Mouse (Mus musculus) MEL (cell line): ENCODE results near the gene Pde4dip. TPM values are rescaled to one million over a fixed set of nuclear protein-coding genes. Genes with fewer than 3 reads are reported as not detected.
A peak's percentile ranks its signal among the peaks of the same experiment; 100 is the strongest.

Experiments used
- DNase-seq: peaks from one replicate; pipeline ENCODE4 v3.0.0; 2011; ENCODE audit warnings: low read depth, low spot score
- H3K27ac ChIP-seq: 2 replicates; pipeline ENCODE4 v1.5.1; 2012; ENCODE audit warnings: low read depth, mild to moderate bottlenecking, control low read depth, low read length, moderate library complexity; ENCODE audit not compliant: control insufficient read depth
- H3K27me3 ChIP-seq, 2 experiments: fragments of 150-350 bp in 1 of 2; sonication (generic) in 1 of 2; 2 replicates each; pipeline ENCODE4 v1.6.1; 2012; ENCODE audit warnings: low read length in 2 of 2, mild to moderate bottlenecking in 2 of 2, improper control_type of control experiment in 1 of 2, moderate library complexity in 1 of 2; ENCODE audit not compliant: insufficient read depth in 2 of 2, control insufficient read depth in 1 of 2
- H3K36me3 ChIP-seq, 2 experiments: 2 replicates each; pipeline ENCODE4 v1.6.1; 2012 to 2014; ENCODE audit warnings: low read length in 2 of 2, improper control_type of control experiment in 1 of 2, inconsistent platforms in 1 of 2, mild to moderate bottlenecking in 1 of 2; ENCODE audit not compliant: insufficient read depth in 2 of 2, control insufficient read depth in 1 of 2
- H3K4me1 ChIP-seq, 2 experiments: fragments of 150-350 bp in 1 of 2; sonication (generic) in 1 of 2; 2 replicates each; pipeline ENCODE4 v1.6.1; 2012; ENCODE audit warnings: low read length in 2 of 2, improper control_type of control experiment in 1 of 2, mild to moderate bottlenecking in 1 of 2; ENCODE audit not compliant: insufficient read depth in 2 of 2, control insufficient read depth in 1 of 2
- H3K4me3 ChIP-seq, 2 experiments: fragments of 150-350 bp in 1 of 2; sonication (generic) in 1 of 2; 2 replicates each; pipeline ENCODE4 v1.5.1; 2012; ENCODE audit warnings: low read depth in 2 of 2, low read length in 2 of 2, mild to moderate bottlenecking in 2 of 2, moderate library complexity in 2 of 2, control low read depth in 1 of 2, improper control_type of control experiment in 1 of 2; ENCODE audit not compliant: control insufficient read depth in 1 of 2, insufficient read depth in 1 of 2
- H3K79me2 ChIP-seq: 2 replicates; pipeline ENCODE4 v1.6.1; 2012; ENCODE audit warnings: mild to moderate bottlenecking, low read length, moderate library complexity; ENCODE audit not compliant: control insufficient read depth, poor library complexity, insufficient read depth
- H3K9ac ChIP-seq: 2 replicates; pipeline ENCODE4 v1.6.1; 2012; ENCODE audit warnings: low read depth, mild to moderate bottlenecking, control low read depth, low read length, moderate library complexity; ENCODE audit not compliant: control insufficient read depth, poor library complexity, severe bottlenecking
- H3K9me3 ChIP-seq: fragments of 150-350 bp; sonication (generic); replicated peaks from 2 replicates; pipeline ENCODE4 v1.6.1; 2012; ENCODE audit warnings: mild to moderate bottlenecking, low read length, improper control_type of control experiment, moderate library complexity; ENCODE audit not compliant: insufficient read depth
- BHLHE40 ChIP-seq: IDR thresholded peaks from 2 replicates; pipeline ENCODE4 v1.6.1; 2012; ENCODE audit warnings: low read depth, mild to moderate bottlenecking, inconsistent platforms, low read length, improper control_type of control experiment, borderline replicate concordance
- CTCF ChIP-seq, 3 experiments: IDR thresholded peaks in 2 of 3; conservative IDR thresholded peaks in 1 of 3; 2 replicates each; pipeline ENCODE4 v1.5.1; 2011 to 2012; ENCODE audit warnings: low read length in 3 of 3, low read depth in 2 of 3, mild to moderate bottlenecking in 2 of 3, improper control_type of control experiment in 1 of 3, inconsistent platforms in 1 of 3, mixed read lengths in 1 of 3, moderate library complexity in 1 of 3; ENCODE audit not compliant: control insufficient read depth in 1 of 3, insufficient read depth in 1 of 3, poor library complexity in 1 of 3, severe bottlenecking in 1 of 3
- E2F4 ChIP-seq: IDR thresholded peaks from 2 replicates; pipeline ENCODE4 v1.6.1; 2011; ENCODE audit warnings: low read depth, low read length, improper control_type of control experiment, borderline replicate concordance
- KAT2A ChIP-seq: conservative IDR thresholded peaks from 2 replicates; pipeline ENCODE4 v1.6.1; 2012; ENCODE audit warnings: low read depth, low read length, improper control_type of control experiment, inconsistent platforms
- MYB ChIP-seq: IDR thresholded peaks from 2 replicates; pipeline ENCODE4 v1.6.1; 2011; ENCODE audit warnings: mild to moderate bottlenecking, low read depth, low read length, improper control_type of control experiment
- MYC ChIP-seq: IDR thresholded peaks from 2 replicates; pipeline ENCODE4 v1.6.1; 2011; ENCODE audit warnings: low read depth, mild to moderate bottlenecking, low read length, improper control_type of control experiment, moderate library complexity
- NRF1 ChIP-seq: IDR thresholded peaks from 2 replicates; pipeline ENCODE4 v1.6.1; 2014; ENCODE audit warnings: low read depth, mild to moderate bottlenecking, inconsistent platforms, low read length, improper control_type of control experiment, moderate library complexity; ENCODE audit not compliant: poor library complexity, insufficient read depth, severe bottlenecking
- POLR2A ChIP-seq, 2 experiments: IDR thresholded peaks; 2 replicates each; pipeline ENCODE4 v1.6.1; 2011 to 2012; ENCODE audit warnings: low read length in 2 of 2, mild to moderate bottlenecking in 2 of 2, control low read depth in 1 of 2, improper control_type of control experiment in 1 of 2, low read depth in 1 of 2, moderate library complexity in 1 of 2; ENCODE audit not compliant: control insufficient read depth in 1 of 2, insufficient read depth in 1 of 2, poor library complexity in 1 of 2
- TAL1 ChIP-seq: IDR thresholded peaks from 2 replicates; pipeline ENCODE4 v1.6.1; 2012; ENCODE audit warnings: mild to moderate bottlenecking, inconsistent platforms, low read length, moderate library complexity, mixed read lengths
- ZC3H11A ChIP-seq: IDR thresholded peaks from 2 replicates; pipeline ENCODE4 v1.6.1; 2012; ENCODE audit warnings: low read depth, mild to moderate bottlenecking, inconsistent platforms, low read length, improper control_type of control experiment
- ZNF384 ChIP-seq: IDR thresholded peaks from 2 replicates; pipeline ENCODE4 v1.6.1; 2012; ENCODE audit warnings: low read depth, mild to moderate bottlenecking, inconsistent platforms, low read length, improper control_type of control experiment
- polyA plus RNA-seq, 2 experiments: library from polyadenylated mRNA; stranded (reverse) in 1 of 2; unstranded in 1 of 2; fragments of >175 nt in 1 of 2; fragments of >200 nt in 1 of 2; gene quantifications; 2 replicates each; pipeline versions ENCODE4 v1.2.1 to v1.2.4; 2012; ENCODE audit warnings: low replicate concordance in 2 of 2, low read depth in 1 of 2; ENCODE audit not compliant: insufficient read length in 2 of 2, insufficient read depth in 1 of 2, missing spikeins in 1 of 2
- total RNA-seq: library from RNA; depleted of rRNA; stranded (reverse); fragments of 300-350 nt; gene quantifications from 2 replicates; pipeline ENCODE4 v1.2.3, GENCODE M21; 2012

Pde4dip gene
- total and polyA plus RNA-seq, 3 experiments = 47.6 to 52.4 TPM; not detected in 1

GRCm38 (mm10) chr3:97686372-97687117 lies 202.0 kb downstream of the Pde4dip start:
- peaks cover 18 to 35% of the 10 kb centered on the region in 2 experiments for H3K4me1 ChIP-seq
- peaks cover 0 to 22% of the 10 kb centered on the region in 2 experiments; a peak in 2 of 4 replicates for H3K36me3 ChIP-seq
- TF ChIP-seq MYC (no peak), MYB (no peak), NRF1 (no peak), POLR2A (IDR thresholded peaks at IDR 0.05; ENCODE audit: control insufficient read depth in 1 of 2, insufficient read depth in 1 of 2, low read depth in 1 of 2, low read length in 2 of 2, poor library complexity in 1 of 2) (no peak)
- no peaks in the 10 kb centered on the region for H3K27me3 ChIP-seq
- no peak overlapping the region for H3K9ac ChIP-seq
- DNase-seq = no peak
- H3K79me2 ChIP-seq = no peaks in the 10 kb centered on the region; the same call in 1 of the 2 replicates
- no peak overlapping the region for H3K27ac ChIP-seq
- no peak overlapping the region for H3K4me3 ChIP-seq
- no peaks in the 10 kb centered on the region for H3K9me3 ChIP-seq

GRCm38 (mm10) chr3:97683560-97684195 lies 204.8 kb downstream of the Pde4dip start:
- no peak overlapping the region for H3K4me3 ChIP-seq
- peaks cover 0 to 5% of the 10 kb centered on the region in 2 experiments; a peak in 2 of 4 replicates for H3K36me3 ChIP-seq
- H3K9ac ChIP-seq = no peak overlapping the region
- no peaks in the 10 kb centered on the region; the same call in 1 of the 2 replicates for H3K79me2 ChIP-seq
- no peak overlapping the region for H3K27ac ChIP-seq
- peaks cover 2 to 12% of the 10 kb centered on the region in 2 experiments; a peak in 3 of 4 replicates for H3K4me1 ChIP-seq
- TF ChIP-seq KAT2A (no peak), BHLHE40 (no peak), ZC3H11A (no peak), E2F4 (no peak), CTCF (IDR thresholded peaks at IDR 0.05 in 2 of 3, conservative IDR thresholded peaks at IDR 0.05 in 1 of 3; ENCODE audit: control insufficient read depth in 1 of 3, insufficient read depth in 1 of 3, low read depth in 2 of 3, low read length in 3 of 3, poor library complexity in 1 of 3, severe bottlenecking in 1 of 3) (no peak), TAL1 (no peak)
- DNase-seq = no peak
- no peaks in the 10 kb centered on the region for H3K27me3 ChIP-seq
- no peaks in the 10 kb centered on the region for H3K9me3 ChIP-seq

- H3K27ac ChIP-seq = peak overlapping the region; percentile 64
- H3K79me2 ChIP-seq = no peaks in the 10 kb centered on the region; the same call in 1 of the 2 replicates
- peak overlapping the region; percentile 67 to 80 for H3K4me3 ChIP-seq
- H3K4me1 ChIP-seq = peaks cover 2 to 12% of the 10 kb centered on the region in 2 experiments; a peak in 3 of 4 replicates
- H3K27me3 ChIP-seq = no peaks in the 10 kb centered on the region
- H3K9ac ChIP-seq = peak overlapping the region; percentile 72
- H3K36me3 ChIP-seq = peaks cover 0 to 5% of the 10 kb centered on the region in 2 experiments; a peak in 2 of 4 replicates
- no peak for DNase-seq
- no peak for TF ChIP-seq MYC
- peak; percentile 92 for TF ChIP-seq ZNF384
- H3K9me3 ChIP-seq = no peaks in the 10 kb centered on the region
Measured at GRCm38 (mm10) chr3:97682576-97682975, 205.9 kb downstream of the Pde4dip start.
